Mouse (Mus musculus): ENCODE data around the gene Dpm3.
"Not testable (repeated sequence)": the region's sequence is repeated elsewhere in the genome, so short reads cannot be mapped to it uniquely, and the experiment has no call there.

GRCm38 (mm10) chr3:89216407-89216806 lies 42.8 kb upstream of the Dpm3 start:
- TF ChIP-seq CTCF (conservative IDR thresholded peaks at IDR 0.05; ENCODE audit: low read length); NANOG (IDR thresholded peaks at IDR 0.05; ENCODE audit: borderline replicate concordance, low read length): not testable (repeated sequence)
